Mouse (Mus musculus): ENCODE measurements at regions not wholly inside any gene's neighbourhood (a gene's known extent, or its start where the extent isn't known, plus 50 kb on each side); places are given as distances from the start of the nearest gene placed in this dataset.

DNA sequence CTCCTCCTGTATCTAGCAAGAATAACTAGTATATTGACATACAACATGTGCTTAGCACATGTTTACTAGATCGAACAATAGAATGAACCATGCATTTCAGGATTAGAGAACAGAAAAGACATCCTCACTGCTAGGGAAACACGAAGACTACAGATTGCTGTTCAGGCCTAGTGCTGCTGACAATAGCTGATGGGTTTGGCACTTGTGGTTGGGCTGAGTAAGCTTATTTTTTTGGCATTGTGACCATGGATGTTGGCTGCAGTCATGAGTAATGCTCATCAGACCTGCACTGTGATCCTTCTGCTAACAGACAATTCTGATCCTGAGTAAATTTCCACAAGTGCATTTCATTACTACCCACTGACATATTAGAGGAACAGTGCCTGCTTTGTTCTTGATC, 117.7 kb upstream of the Kcnip4 start:
- DNase-seq: peak; percentile 78 to 80

GRCm38 (mm10) chr5:49641206-49641830, 116.6 kb upstream of the Kcnip4 start:
- DNase-seq: peak; percentile 26 to 48

- peak; percentile 40 to 50 for DNase-seq
Measured at GRCm38 (mm10) chr5:49639637-49640036, 114.9 kb upstream of the Kcnip4 start.

DNA sequence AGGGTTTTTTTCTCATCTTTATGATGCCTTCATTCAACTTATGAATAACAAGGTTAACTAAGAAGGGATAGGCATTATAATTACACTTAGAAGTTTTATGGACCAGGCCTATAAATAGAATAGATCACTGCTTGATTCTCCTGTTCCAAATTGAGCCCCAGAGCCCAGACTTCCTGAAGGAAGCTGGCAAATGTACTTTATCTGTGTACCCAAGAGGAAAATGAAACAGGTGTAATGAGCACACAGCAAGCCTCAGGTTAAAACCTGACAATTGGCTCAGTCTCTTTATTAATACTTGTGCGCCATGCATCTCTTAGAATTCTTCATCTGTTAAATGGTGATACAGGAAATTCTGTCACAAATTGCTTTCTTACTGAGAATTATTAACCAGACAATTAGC, 95.4 kb upstream of the Kcnip4 start:
- DNase-seq: peak in 1 of 2 experiments; percentile 25

DNA sequence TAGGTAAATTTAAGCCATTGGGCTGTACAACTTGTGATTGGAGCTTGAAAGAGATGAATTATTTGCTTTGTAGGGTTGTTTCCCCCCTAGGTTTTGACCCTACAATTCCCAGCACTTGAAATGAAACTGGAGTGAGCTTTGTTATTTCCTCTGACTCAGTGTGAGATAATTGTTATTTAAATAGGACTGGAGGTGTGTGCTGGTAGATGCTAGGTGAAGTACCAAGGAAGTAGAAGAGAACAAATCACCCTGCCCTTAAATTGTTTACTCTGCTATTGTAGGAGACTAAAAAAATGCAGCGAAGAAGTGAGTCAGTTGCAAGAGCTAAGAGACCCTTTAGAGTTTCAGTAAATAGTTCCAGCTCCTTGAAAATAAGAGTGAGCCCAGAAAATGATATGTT, 82.1 kb upstream of the Kcnip4 start:
- no peak for DNase-seq

DNA sequence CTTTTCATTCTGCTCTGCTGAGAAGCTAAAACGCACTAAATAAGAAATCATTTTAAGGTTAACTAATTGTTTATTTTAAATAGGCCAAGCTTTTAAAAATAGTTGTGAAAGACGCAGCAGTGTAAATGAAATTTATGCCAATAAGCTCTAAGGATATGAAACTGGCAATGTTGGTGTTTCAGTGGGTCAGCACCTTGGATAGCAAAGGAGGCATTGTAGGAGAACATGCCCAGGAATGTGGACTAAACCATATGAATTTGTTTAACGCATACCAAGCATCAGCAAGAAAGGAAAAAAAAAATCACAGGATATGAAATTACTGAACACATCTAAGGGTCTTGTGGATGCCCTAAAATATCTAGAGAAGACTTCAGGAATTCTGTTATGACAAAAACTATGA, 56.1 kb upstream of the Kcnip4 start:
- no peak for DNase-seq

- no peak for DNase-seq
Measured at GRCm38 (mm10) chr5:49575901-49576300, 51.2 kb upstream of the Kcnip4 start.
